Mouse (Mus musculus): ENCODE measurements around the gene Slamf7.
"Not testable (repeated sequence)": the region's sequence is repeated elsewhere in the genome, so short reads cannot be mapped to it uniquely, and the experiment has no call there.

Gene Slamf7

GRCm38 (mm10) chr1:171652734-171653133 is at the start of gene Slamf7:
Gene Slamf7, minus strand, starts transcription at chr1:171653035.
- in situ Hi-C loops (cut with MboI; ENCODE audit: low pct_unique_long_range_greater_than_20kb in 1 of 2, low sequenced_read_pairs in 2 of 2, unreplicated experiment in 1 of 2), result no loop called here

- in situ Hi-C loops (cut with MboI; ENCODE audit: low pct_unique_long_range_greater_than_20kb in 1 of 2, low sequenced_read_pairs in 2 of 2, unreplicated experiment in 1 of 2), result no loop called here
Observed at GRCm38 (mm10) chr1:171698983-171699382, 46.1 kb upstream of the Slamf7 start.

GRCm38 (mm10) chr1:171693918-171694317 is 41.1 kb upstream of the Slamf7 start:
- in situ Hi-C loops (cut with MboI; ENCODE audit: low pct_unique_long_range_greater_than_20kb in 1 of 2, low sequenced_read_pairs in 2 of 2, unreplicated experiment in 1 of 2), result no loop called here

GRCm38 (mm10) chr1:171687320-171687719 is 34.5 kb upstream of the Slamf7 start:
- in situ Hi-C loops (cut with MboI; ENCODE audit: low pct_unique_long_range_greater_than_20kb in 1 of 2, low sequenced_read_pairs in 2 of 2, unreplicated experiment in 1 of 2), result no loop called here

- in situ Hi-C loops (cut with MboI; ENCODE audit: low pct_unique_long_range_greater_than_20kb in 1 of 2, low sequenced_read_pairs in 2 of 2, unreplicated experiment in 1 of 2), result no loop called here
Observed at GRCm38 (mm10) chr1:171684923-171685322, 32.1 kb upstream of the Slamf7 start.

- in situ Hi-C loops (cut with MboI; ENCODE audit: low pct_unique_long_range_greater_than_20kb in 1 of 2, low sequenced_read_pairs in 2 of 2, unreplicated experiment in 1 of 2), result no loop called here
Observed at GRCm38 (mm10) chr1:171681531-171682299, 28.9 kb upstream of the Slamf7 start, which contains the start of gene Cd48. Gene Cd48, plus strand, starts transcription at chr1:171682009.

- in situ Hi-C loops (cut with MboI; ENCODE audit: low pct_unique_long_range_greater_than_20kb in 1 of 2, low sequenced_read_pairs in 2 of 2, unreplicated experiment in 1 of 2), result no loop called here
Observed at GRCm38 (mm10) chr1:171681009-171681408, 28.2 kb upstream of the Slamf7 start.

- in situ Hi-C loops (cut with MboI; ENCODE audit: low pct_unique_long_range_greater_than_20kb in 1 of 2, low sequenced_read_pairs in 2 of 2, unreplicated experiment in 1 of 2), result no loop called here
Observed at GRCm38 (mm10) chr1:171677721-171678120, 24.9 kb upstream of the Slamf7 start.

- in situ Hi-C loops (cut with MboI; ENCODE audit: low pct_unique_long_range_greater_than_20kb in 1 of 2, low sequenced_read_pairs in 2 of 2, unreplicated experiment in 1 of 2), result no loop called here
Observed at GRCm38 (mm10) chr1:171674467-171674866, 21.6 kb upstream of the Slamf7 start.

GRCm38 (mm10) chr1:171672854-171673475 is 20.1 kb upstream of the Slamf7 start:
- in situ Hi-C loops (cut with MboI; ENCODE audit: low pct_unique_long_range_greater_than_20kb in 1 of 2, low sequenced_read_pairs in 2 of 2, unreplicated experiment in 1 of 2), result no loop called here

GRCm38 (mm10) chr1:171672451-171672850 is 19.6 kb upstream of the Slamf7 start:
- in situ Hi-C loops (cut with MboI; ENCODE audit: low pct_unique_long_range_greater_than_20kb in 1 of 2, low sequenced_read_pairs in 2 of 2, unreplicated experiment in 1 of 2), result not testable (repeated sequence)

- in situ Hi-C loops (cut with MboI; ENCODE audit: low pct_unique_long_range_greater_than_20kb in 1 of 2, low sequenced_read_pairs in 2 of 2, unreplicated experiment in 1 of 2), result no loop called here
Observed at GRCm38 (mm10) chr1:171667160-171667559, 14.3 kb upstream of the Slamf7 start.

GRCm38 (mm10) chr1:171666350-171666749 is 13.5 kb upstream of the Slamf7 start:
- in situ Hi-C loops (cut with MboI; ENCODE audit: low pct_unique_long_range_greater_than_20kb in 1 of 2, low sequenced_read_pairs in 2 of 2, unreplicated experiment in 1 of 2), result no loop called here

- in situ Hi-C loops (cut with MboI; ENCODE audit: low pct_unique_long_range_greater_than_20kb in 1 of 2, low sequenced_read_pairs in 2 of 2, unreplicated experiment in 1 of 2), result no loop called here
Observed at GRCm38 (mm10) chr1:171663757-171664156, 10.9 kb upstream of the Slamf7 start.

GRCm38 (mm10) chr1:171661482-171661881 is 8.6 kb upstream of the Slamf7 start:
- in situ Hi-C loops (cut with MboI; ENCODE audit: low pct_unique_long_range_greater_than_20kb in 1 of 2, low sequenced_read_pairs in 2 of 2, unreplicated experiment in 1 of 2), result no loop called here

GRCm38 (mm10) chr1:171660423-171660822 is 7.6 kb upstream of the Slamf7 start:
- in situ Hi-C loops (cut with MboI; ENCODE audit: low pct_unique_long_range_greater_than_20kb in 1 of 2, low sequenced_read_pairs in 2 of 2, unreplicated experiment in 1 of 2), result no loop called here

- in situ Hi-C loops (cut with MboI; ENCODE audit: low pct_unique_long_range_greater_than_20kb in 1 of 2, low sequenced_read_pairs in 2 of 2, unreplicated experiment in 1 of 2), result no loop called here
Observed at GRCm38 (mm10) chr1:171658561-171658991, 5.7 kb upstream of the Slamf7 start.

- in situ Hi-C loops (cut with MboI; ENCODE audit: low pct_unique_long_range_greater_than_20kb in 1 of 2, low sequenced_read_pairs in 2 of 2, unreplicated experiment in 1 of 2), result no loop called here
Observed at GRCm38 (mm10) chr1:171648840-171649239, 4.0 kb downstream of the Slamf7 start.

- in situ Hi-C loops (cut with MboI; ENCODE audit: low pct_unique_long_range_greater_than_20kb in 1 of 2, low sequenced_read_pairs in 2 of 2, unreplicated experiment in 1 of 2), result no loop called here
Observed at GRCm38 (mm10) chr1:171647716-171648115, 5.1 kb downstream of the Slamf7 start.

- in situ Hi-C loops (cut with MboI; ENCODE audit: low pct_unique_long_range_greater_than_20kb in 1 of 2, low sequenced_read_pairs in 2 of 2, unreplicated experiment in 1 of 2), result no loop called here
Observed at GRCm38 (mm10) chr1:171646429-171646940, 6.3 kb downstream of the Slamf7 start.

Data from mouse embryonic stem cell (cell line).